In genomic region chr2:126006742-126007141, GRCm38 (mm10) we compare ENCODE assay signal across 14 mouse cellular contexts. TPM values are rescaled to one million over a fixed set of nuclear protein-coding genes. Genes with fewer than 3 reads are reported as not detected.
"Had no signal": no experiment of that assay in that cellular context is flagged by ENCODE, and none has a peak within 500 bp of the region (broad histone marks: within the 10 kb centered on the region; RNA-seq: fewer than 3 reads in every experiment).

No protein-coding gene starts in this region.

- H3K9me3 ChIP-seq: heart, embryonic 10.5 days; heart, embryonic 12.5 days; hindbrain, embryonic 10.5 days; hindbrain, embryonic 12.5 days; kidney, embryonic 15.5 days; limb, embryonic 12.5 days; liver, embryonic 13.5 days; liver, embryonic 15.5 days had no signal

- H3K4me2 ChIP-seq: heart, embryonic 12.5 days; hindbrain, embryonic 12.5 days; hindbrain, embryonic 14.5 days; kidney, embryonic 15.5 days; limb, embryonic 12.5 days; liver, embryonic 13.5 days; liver, embryonic 15.5 days had no signal

- H3K27ac ChIP-seq: hindbrain, embryonic 10.5 days; hindbrain, embryonic 12.5 days; hindbrain, embryonic 14.5 days; kidney, embryonic 15.5 days; kidney, postnatal 0 days; limb, embryonic 12.5 days; liver, embryonic 13.5 days; liver, embryonic 15.5 days had no signal

- H3K4me1 ChIP-seq: hindbrain, embryonic 12.5 days; kidney, embryonic 15.5 days; limb, embryonic 12.5 days; liver, embryonic 13.5 days; liver, embryonic 15.5 days had no signal

- H3K9ac ChIP-seq: heart, embryonic 12.5 days; hindbrain, embryonic 12.5 days; hindbrain, embryonic 14.5 days; kidney, embryonic 15.5 days; limb, embryonic 12.5 days; liver, embryonic 13.5 days; liver, embryonic 15.5 days had no signal

- H3K27me3 ChIP-seq: heart, embryonic 12.5 days; hindbrain, embryonic 12.5 days; kidney, embryonic 15.5 days; limb, embryonic 12.5 days; liver, embryonic 13.5 days; liver, embryonic 15.5 days had no signal

- DNase-seq: heart, adult 11 months; liver, embryonic 13.5 days had no signal

- ATAC-seq: inflammation-experienced regulatory T-cells, adult 6 months had no signal

- H3K36me3 ChIP-seq: heart, embryonic 10.5 days; heart, embryonic 12.5 days; hindbrain, embryonic 10.5 days; hindbrain, embryonic 12.5 days; kidney, embryonic 15.5 days; limb, embryonic 12.5 days; liver, embryonic 13.5 days; liver, embryonic 15.5 days had no signal

- H3K4me3 ChIP-seq: heart, embryonic 10.5 days; heart, embryonic 12.5 days; hindbrain, embryonic 10.5 days; hindbrain, embryonic 12.5 days; kidney, embryonic 15.5 days; limb, embryonic 12.5 days; liver, embryonic 13.5 days; liver, embryonic 15.5 days had no signal

RNA-seq across cellular contexts. Expression of gene Fgf7, which starts 27.7 kb away (rescaled TPM):
- total RNA-seq: left cerebral cortex, postnatal 25 days; liver, adult 2 months had no signal
- polyA plus RNA-seq: inflammation-experienced regulatory T-cells, adult 6 months; liver, adult 2 months had no signal
